Mouse (Mus musculus): ENCODE data around the gene Hist1h2bn. TPM values are rescaled to one million over a fixed set of nuclear protein-coding genes. Genes with fewer than 3 reads are reported as not detected.
"Not testable (repeated sequence)": the region's sequence is repeated elsewhere in the genome, so short reads cannot be mapped to it uniquely, and the experiment has no call there.

The Hist1h2bn gene
- total and polyA plus RNA-seq, 2 experiments from 2014 or later, result 249 TPM; not detected in 1

DNA sequence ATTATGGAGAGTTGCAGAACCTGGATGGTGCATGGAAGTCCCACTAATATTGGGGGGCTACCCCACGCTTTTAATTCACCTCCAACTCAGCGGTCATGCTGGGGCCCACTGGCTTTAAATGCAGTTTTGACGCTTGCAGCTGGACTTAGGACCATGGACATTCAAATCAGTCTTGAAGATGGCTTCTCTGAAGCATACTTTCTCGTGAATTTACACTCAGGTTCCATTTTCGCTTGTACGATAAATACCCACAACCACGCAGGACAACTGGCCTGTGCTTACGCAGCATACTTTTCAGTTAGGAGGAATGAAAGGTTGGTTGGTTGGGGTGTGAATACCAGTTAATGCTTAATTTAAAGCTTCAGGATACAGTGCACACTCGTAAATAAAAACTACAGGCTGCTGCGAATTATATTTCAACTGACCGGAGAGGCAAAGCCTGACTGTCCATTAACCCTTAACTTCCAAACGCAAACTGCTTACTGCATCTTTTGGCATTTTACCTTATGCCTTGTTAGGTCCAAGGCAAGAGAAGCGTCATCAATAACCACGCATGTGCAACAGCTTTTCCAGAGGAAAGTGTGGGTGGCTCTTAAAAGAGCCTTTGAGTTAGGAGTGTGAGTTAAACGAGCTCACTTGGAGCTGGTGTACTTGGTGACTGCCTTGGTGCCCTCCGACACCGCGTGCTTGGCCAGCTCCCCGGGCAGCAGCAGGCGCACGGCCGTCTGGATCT lies 38.6 kb upstream of the Hist1h2bn start:
- peaks cover 17% of the 10 kb centered on the region for H3K4me1 ChIP-seq (ENCODE audit: insufficient read depth)
- ATAC-seq, result no peak
- TF ChIP-seq CTCF (IDR thresholded peaks at IDR 0.05; ENCODE audit: low read depth), result no peak
- 0 out of 2 replicates have a peak overlapping the region, but pooled peaks have one; percentile 31 for H3K9ac ChIP-seq
- H3K27ac ChIP-seq (ENCODE audit: low read depth, low read length), result peak overlapping the region; percentile 29; the same call in 1 of the 2 replicates
- no peaks in the 10 kb centered on the region for H3K9me3 ChIP-seq (ENCODE audit: low read length)
- H3K36me3 ChIP-seq (ENCODE audit: insufficient read depth), result no peaks in the 10 kb centered on the region
- no peaks in the 10 kb centered on the region for H3K27me3 ChIP-seq (ENCODE audit: insufficient read depth, low read length)
- H3K4me3 ChIP-seq (ENCODE audit: low read depth, low read length), result peak overlapping the region; percentile 47
- peak overlapping the region; percentile 77 for H3K4me2 ChIP-seq (ENCODE audit: low read depth)
- WGBS, result under 1% methylated on average over 21 of the region's 22 CpGs
- peak; percentile 22 for DNase-seq

DNA sequence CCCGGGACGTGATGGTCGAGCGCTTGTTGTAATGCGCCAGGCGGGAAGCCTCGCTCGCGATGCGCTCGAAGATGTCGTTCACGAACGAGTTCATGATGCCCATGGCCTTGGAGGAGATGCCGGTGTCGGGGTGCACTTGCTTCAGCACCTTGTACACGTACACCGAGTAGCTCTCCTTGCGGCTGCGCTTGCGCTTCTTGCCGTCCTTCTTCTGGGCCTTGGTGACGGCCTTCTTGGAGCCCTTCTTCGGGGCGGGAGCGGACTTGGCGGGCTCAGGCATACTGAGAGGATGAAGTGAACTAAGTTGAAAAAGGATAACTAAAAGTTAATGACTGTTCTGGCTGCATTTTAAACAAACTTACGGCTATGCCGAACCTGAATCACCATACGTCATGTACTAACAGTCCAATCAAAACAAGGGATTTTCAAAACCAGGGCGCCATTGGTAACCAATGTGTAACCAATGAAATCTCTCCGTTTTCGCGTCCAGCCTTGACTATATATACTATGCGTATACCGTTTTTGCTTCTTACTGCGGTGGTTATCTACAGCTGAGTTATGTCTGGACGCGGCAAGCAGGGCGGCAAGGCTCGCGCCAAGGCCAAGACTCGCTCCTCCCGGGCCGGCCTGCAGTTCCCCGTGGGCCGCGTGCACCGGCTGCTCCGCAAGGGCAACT lies 37.9 kb upstream of the Hist1h2bn start, which contains the start of the genes Hist1h2bl and Hist1h2ai:
Gene Hist1h2bl (minus strand): TSS at position 280 of the 676 bp plus-strand sequence.
Gene Hist1h2ai (plus strand): TSS at position 559 of the 676 bp plus-strand sequence.
- peak; percentile 95 for ATAC-seq
- H3K36me3 ChIP-seq (ENCODE audit: insufficient read depth); H3K9me3 ChIP-seq (ENCODE audit: low read length); H3K27me3 ChIP-seq (ENCODE audit: insufficient read depth, low read length): not testable (repeated sequence)
- DNase-seq, result peak; percentile 97
- WGBS, result under 1% methylated on average over 28 of the region's 50 CpGs
- H3K9ac ChIP-seq, result peak within 1 kb of the TSS; percentile 69
- H3K4me2 ChIP-seq (ENCODE audit: low read depth), result peak within 1 kb of the TSS; percentile 77
- peaks cover 19% of the 10 kb centered on the region for H3K4me1 ChIP-seq (ENCODE audit: insufficient read depth)
- H3K27ac ChIP-seq (ENCODE audit: low read depth, low read length), result peak within 1 kb of the TSS; percentile 88
- peak within 1 kb of the TSS; percentile 47 for H3K4me3 ChIP-seq (ENCODE audit: low read depth, low read length)

DNA sequence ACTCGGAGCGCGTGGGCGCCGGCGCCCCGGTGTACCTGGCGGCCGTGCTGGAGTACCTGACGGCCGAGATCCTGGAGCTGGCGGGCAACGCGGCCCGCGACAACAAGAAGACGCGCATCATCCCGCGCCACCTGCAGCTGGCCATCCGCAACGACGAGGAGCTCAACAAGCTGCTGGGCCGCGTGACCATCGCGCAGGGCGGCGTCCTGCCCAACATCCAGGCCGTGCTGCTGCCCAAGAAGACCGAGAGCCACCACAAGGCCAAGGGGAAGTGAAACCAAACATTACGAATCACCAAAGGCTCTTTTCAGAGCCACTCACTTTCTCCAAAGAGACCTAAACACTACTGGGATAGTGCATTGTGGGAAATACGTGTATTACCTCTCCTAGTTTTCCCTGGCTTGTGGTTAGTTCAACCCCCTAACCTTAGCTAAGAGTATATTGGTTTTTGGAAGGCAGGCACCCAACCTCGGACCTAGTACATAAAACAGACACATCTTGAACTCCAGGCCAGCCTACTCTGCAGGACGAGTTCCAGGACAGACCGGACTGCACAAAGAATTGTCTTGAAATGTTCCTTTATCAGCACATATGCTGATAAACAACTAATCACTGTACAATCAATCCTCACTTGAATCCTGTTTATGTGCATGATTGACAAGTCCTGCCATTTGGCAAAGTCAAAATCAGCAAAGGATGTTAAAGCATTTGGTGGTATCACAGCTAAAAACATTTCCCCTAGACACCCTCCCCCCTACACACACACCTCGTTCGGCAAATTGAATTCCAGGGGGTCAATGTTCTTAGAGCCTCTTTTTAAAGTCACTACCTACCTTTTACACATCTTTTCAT lies 37.2 kb upstream of the Hist1h2bn start:
- not testable (repeated sequence) for H3K27me3 ChIP-seq (ENCODE audit: insufficient read depth, low read length); H3K9me3 ChIP-seq (ENCODE audit: low read length); H3K36me3 ChIP-seq (ENCODE audit: insufficient read depth)
- peak overlapping the region; percentile 69 for H3K9ac ChIP-seq
- peak overlapping the region; percentile 88 for H3K27ac ChIP-seq (ENCODE audit: low read depth, low read length)
- peaks cover 21% of the 10 kb centered on the region for H3K4me1 ChIP-seq (ENCODE audit: insufficient read depth)
- ATAC-seq (peak; percentile 30), DNase-seq (peak; percentile 61)
- H3K4me2 ChIP-seq (ENCODE audit: low read depth), result peak overlapping the region; percentile 77
- WGBS, result 2% methylated on average over 8 of the region's 38 CpGs
- H3K4me3 ChIP-seq (ENCODE audit: low read depth, low read length), result peak overlapping the region; percentile 47
- TF ChIP-seq CTCF (IDR thresholded peaks at IDR 0.05; ENCODE audit: low read depth), result 0 out of 2 replicates have a peak, but pooled peaks have one; percentile 2

DNA sequence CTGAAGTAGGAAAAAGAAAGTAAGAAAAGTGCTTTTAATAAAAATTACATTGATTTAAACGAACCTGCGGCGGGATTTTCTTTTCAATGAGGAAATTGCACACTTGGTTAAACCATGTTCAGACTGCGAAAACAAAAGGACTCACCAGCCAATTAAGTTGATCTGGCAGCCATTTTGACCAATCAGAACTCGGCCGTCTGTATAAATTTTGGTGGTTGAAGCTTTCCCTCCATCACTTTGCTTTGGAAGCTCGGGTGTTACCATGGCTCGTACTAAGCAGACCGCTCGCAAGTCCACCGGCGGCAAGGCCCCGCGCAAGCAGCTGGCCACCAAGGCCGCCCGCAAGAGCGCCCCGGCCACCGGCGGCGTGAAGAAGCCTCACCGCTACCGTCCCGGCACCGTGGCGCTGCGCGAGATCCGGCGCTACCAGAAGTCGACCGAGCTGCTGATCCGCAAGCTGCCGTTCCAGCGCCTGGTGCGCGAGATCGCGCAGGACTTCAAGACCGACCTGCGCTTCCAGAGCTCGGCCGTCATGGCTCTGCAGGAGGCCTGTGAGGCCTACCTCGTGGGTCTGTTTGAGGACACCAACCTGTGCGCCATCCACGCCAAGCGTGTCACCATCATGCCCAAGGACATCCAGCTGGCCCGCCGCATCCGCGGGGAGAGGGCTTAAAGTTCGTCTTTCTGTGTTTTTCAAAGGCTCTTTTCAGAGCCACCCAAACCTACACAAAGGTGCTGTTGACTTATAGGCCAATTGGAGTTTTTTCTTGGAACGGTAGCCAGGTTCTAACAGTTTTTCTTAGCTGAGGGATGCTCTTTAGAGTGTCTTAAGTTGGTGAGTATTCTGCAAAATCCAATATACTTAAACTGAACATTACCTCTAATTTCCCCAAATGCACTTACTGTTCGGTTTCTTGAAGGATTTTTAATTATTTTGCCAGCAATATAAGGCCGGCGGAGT lies 36.2 kb upstream of the Hist1h2bn start, which contains the start of gene Hist1h3h:
Gene Hist1h3h (plus strand): TSS at position 263 of the 961 bp plus-strand sequence.
- Histone ChIP-seq H3K4me2 (ENCODE audit: low read depth) (peak within 1 kb of the TSS; percentile 77), H3K4me1 (ENCODE audit: insufficient read depth) (peaks cover 21% of the 10 kb centered on the region), H3K4me3 (ENCODE audit: low read depth, low read length) (peak within 1 kb of the TSS; percentile 47), H3K27ac (ENCODE audit: low read depth, low read length) (peak within 1 kb of the TSS; percentile 88), H3K9ac (peak within 1 kb of the TSS; percentile 69)
- WGBS, result under 1% methylated on average over 27 of the region's 56 CpGs
- DNase-seq (peak; percentile 96), ATAC-seq (peak; percentile 54)
- not testable (repeated sequence) for H3K9me3 ChIP-seq (ENCODE audit: low read length); H3K36me3 ChIP-seq (ENCODE audit: insufficient read depth); H3K27me3 ChIP-seq (ENCODE audit: insufficient read depth, low read length)

DNA sequence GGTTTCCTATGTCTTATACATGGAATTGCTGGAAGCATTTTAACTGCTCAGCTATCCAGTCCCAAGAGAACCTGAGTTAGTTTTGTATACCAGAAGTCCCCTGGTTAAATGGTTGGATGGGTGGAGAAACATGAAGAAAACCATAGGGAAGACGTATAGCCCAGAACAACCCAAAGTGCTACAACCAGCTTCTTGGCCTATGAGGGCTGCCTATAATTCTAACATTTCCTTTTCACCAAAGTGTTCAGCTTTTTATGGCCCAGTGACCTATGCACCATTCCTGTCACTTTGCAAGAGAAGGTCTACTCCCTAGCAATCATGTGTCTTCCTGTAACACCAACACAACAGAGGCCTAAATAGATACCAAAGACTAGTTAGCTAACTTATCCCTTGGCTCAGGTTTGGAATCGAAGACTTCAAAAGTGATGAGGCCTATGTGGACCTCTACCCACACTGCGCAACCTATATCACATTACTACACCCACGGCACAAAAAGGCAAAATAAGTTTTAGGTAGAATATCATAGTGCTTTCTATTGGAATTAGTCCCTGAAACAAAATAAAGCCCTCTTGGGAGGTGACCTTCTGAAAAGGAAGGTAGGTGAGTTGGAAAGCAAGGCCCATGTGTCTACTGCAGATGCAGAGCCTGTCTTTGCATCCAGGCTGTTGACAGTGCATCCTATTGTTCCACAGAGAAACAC lies 35.4 kb upstream of the Hist1h2bn start:
- H3K9me3 ChIP-seq (ENCODE audit: low read length), result no peaks in the 10 kb centered on the region
- no peaks in the 10 kb centered on the region for H3K27me3 ChIP-seq (ENCODE audit: insufficient read depth, low read length)
- WGBS, result 61% methylated on average over 4 of the region's 4 CpGs
- ATAC-seq (no peak), DNase-seq (no peak)
- H3K9ac ChIP-seq, result peak overlapping the region; percentile 40; the same call in 1 of the 2 replicates
- H3K4me1 ChIP-seq (ENCODE audit: insufficient read depth), result peaks cover 21% of the 10 kb centered on the region
- 0 out of 2 replicates have a peak overlapping the region, but pooled peaks have one; percentile 66 for H3K27ac ChIP-seq (ENCODE audit: low read depth, low read length)
- peak overlapping the region; percentile 77 for H3K4me2 ChIP-seq (ENCODE audit: low read depth)
- no peak for TF ChIP-seq CTCF (IDR thresholded peaks at IDR 0.05; ENCODE audit: low read depth)
- no peaks in the 10 kb centered on the region for H3K36me3 ChIP-seq (ENCODE audit: insufficient read depth)
- H3K4me3 ChIP-seq (ENCODE audit: low read depth, low read length), result peak overlapping the region; percentile 37

DNA sequence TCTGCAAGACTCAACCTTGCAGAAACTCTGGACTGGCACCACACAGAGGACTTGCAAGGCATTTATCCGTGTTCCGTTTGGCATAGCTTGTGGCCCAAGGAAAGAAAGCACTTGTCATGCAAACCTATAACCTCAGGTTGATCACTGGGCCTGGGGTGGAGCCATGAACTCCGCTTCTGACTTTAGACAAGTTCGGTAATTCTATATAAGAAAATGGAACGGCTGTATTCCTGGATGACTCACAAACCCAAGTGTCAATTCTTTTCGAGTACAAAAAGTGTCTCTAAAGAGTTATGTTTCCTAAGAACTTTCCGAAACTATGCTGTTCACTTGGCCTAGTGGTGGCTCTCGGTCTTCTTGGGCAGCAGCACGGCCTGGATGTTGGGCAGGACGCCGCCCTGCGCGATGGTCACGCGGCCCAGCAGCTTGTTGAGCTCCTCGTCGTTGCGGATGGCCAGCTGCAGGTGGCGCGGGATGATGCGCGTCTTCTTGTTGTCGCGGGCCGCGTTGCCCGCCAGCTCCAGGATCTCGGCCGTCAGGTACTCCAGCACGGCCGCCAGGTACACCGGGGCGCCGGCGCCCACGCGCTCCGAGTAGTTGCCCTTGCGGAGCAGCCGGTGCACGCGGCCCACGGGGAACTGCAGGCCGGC lies 32.7 kb upstream of the Hist1h2bn start:
- not testable (repeated sequence) for H3K27ac ChIP-seq (ENCODE audit: low read depth, low read length); H3K9me3 ChIP-seq (ENCODE audit: low read length); H3K27me3 ChIP-seq (ENCODE audit: insufficient read depth, low read length); DNase-seq; H3K36me3 ChIP-seq (ENCODE audit: insufficient read depth); ATAC-seq
- peaks cover 15% of the 10 kb centered on the region for H3K4me1 ChIP-seq (ENCODE audit: insufficient read depth)
- peak overlapping the region; percentile 38 for H3K4me3 ChIP-seq (ENCODE audit: low read depth, low read length)
- peak overlapping the region; percentile 63 for H3K4me2 ChIP-seq (ENCODE audit: low read depth)
- 1% methylated on average over 19 of the region's 44 CpGs for WGBS
- H3K9ac ChIP-seq, result peak overlapping the region; percentile 31; the same call in 1 of the 2 replicates

DNA sequence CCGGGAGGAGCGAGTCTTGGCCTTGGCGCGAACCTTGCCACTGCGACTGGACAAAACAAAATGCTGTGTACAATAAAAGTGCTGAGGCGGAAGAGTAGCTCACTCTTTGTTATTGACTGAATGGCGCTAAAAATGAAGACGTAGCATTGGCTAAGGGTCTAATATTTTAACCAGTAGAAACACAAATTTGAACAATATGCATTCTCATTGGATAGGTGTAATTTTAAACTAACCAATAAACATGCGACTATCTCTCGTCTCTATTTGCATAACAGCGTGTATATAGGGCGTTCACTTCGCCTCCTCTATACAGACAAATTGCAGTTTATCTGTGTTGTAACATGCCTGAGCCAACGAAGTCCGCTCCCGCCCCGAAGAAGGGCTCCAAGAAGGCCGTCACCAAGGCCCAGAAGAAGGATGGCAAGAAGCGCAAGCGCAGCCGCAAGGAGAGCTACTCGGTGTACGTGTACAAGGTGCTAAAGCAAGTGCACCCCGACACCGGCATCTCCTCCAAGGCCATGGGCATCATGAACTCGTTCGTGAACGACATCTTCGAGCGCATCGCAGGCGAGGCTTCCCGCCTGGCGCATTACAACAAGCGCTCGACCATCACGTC lies 32.1 kb upstream of the Hist1h2bn start, which contains the start of gene Hist1h2bm:
Gene Hist1h2bm (plus strand): TSS at position 288 of the 616 bp plus-strand sequence.
- peak within 1 kb of the TSS; percentile 50 for H3K9ac ChIP-seq
- H3K9me3 ChIP-seq (ENCODE audit: low read length); H3K36me3 ChIP-seq (ENCODE audit: insufficient read depth); H3K27me3 ChIP-seq (ENCODE audit: insufficient read depth, low read length): not testable (repeated sequence)
- peak within 1 kb of the TSS; percentile 63 for H3K4me2 ChIP-seq (ENCODE audit: low read depth)
- 4% methylated on average over 37 of the region's 37 CpGs for WGBS
- DNase-seq (peak; percentile 92), ATAC-seq (peak; percentile 96)
- peak within 1 kb of the TSS; percentile 38 for H3K4me3 ChIP-seq (ENCODE audit: low read depth, low read length)
- H3K4me1 ChIP-seq (ENCODE audit: insufficient read depth), result peaks cover 15% of the 10 kb centered on the region
- peak within 1 kb of the TSS; percentile 70 for H3K27ac ChIP-seq (ENCODE audit: low read depth, low read length)
